Mouse (Mus musculus) granulocyte monocyte progenitor cell, adult 5-6 weeks (primary cell): Measurements from ENCODE around the gene Smyd3. TPM values are rescaled to one million over a fixed set of nuclear protein-coding genes. Genes with fewer than 3 reads are reported as not detected.
A peak's percentile ranks its signal among the peaks of the same experiment; 100 is the strongest.

ENCODE experiments used
- ATAC-seq: replicated peaks from 2 replicates; pipeline ENCODE4 v1.8.0; 2016; ENCODE audit warnings: mild to moderate bottlenecking, moderate TSS enrichment, inconsistent platforms; ENCODE audit not compliant: poor library complexity, severe bottlenecking
- total RNA-seq, 2 experiments: library from RNA; stranded (forward) in 1 of 2; stranded (reverse) in 1 of 2; fragments of 200-712, 200-1000 nt in 1 of 2; fragments of >200 nt in 1 of 2; fragmentation: Nextera tagmentation in 1 of 2; gene quantifications; 2 replicates each; pipeline ENCODE4 v1.2.3; 2014 to 2017

The Smyd3 gene
- total RNA-seq, 2 experiments from 2014 or later: 30.2 to 34.9 TPM

DNA sequence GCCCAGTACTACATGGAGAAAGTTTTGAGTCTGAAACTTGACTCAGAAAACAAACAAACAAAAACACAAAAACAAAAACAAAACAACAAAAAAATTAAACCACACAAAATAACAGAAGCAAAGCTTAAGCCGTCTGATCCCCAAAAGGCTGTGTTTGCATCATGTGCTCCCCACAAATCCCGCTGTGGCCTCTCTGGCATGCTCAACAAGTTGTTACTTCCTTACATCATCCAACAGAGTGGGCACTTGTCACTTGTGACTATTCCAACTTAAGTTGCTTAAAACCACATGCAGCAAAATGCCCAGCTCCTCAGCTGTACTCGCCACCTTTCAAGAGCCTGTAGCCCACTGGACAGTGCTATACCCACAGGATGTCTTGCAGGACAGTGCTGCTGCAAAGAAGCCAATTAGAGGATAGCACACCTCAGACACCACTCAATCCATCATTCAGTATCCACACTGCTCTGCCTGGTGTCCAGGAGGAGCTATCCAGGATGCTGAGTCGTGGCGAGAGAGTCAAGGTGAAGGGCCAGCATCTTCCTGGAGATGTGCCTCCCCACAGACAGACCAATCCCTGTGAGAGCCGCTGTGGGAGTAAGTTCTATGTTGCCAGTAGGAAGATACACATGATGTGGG is 465.2 kb downstream of the Smyd3 start:
- peak; percentile 43 for ATAC-seq

DNA sequence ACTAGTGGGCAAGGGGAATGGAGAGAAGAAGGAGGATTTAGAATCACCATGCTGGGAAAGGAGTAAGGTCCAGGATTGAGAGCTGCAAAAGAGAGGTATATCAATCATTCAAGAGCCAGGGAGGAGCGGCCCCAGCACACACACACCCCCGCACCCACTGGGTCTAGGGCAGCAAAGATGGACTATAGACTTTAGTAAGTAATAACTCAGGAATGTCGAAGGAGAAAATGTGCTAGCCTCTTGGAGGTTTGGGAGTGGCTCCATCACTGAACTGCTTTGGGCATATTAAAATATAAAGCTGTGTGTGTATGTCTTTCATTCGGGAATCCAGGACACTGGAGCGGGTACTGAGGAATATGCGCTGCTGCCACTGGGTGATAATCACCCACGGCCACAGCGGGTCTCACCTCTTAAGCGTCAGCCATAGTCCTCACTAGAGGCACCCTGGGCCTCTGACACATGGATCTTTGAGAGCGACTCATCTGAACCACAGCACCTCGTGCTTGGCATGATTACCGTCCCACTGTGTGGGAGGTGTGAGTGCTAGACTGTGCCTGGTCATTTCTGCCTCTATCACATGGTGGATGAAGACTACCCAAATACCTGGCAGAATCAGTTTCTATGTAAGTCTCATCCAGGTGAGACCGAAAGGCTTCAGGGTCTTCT is 469.8 kb downstream of the Smyd3 start:
- no peak for ATAC-seq

DNA sequence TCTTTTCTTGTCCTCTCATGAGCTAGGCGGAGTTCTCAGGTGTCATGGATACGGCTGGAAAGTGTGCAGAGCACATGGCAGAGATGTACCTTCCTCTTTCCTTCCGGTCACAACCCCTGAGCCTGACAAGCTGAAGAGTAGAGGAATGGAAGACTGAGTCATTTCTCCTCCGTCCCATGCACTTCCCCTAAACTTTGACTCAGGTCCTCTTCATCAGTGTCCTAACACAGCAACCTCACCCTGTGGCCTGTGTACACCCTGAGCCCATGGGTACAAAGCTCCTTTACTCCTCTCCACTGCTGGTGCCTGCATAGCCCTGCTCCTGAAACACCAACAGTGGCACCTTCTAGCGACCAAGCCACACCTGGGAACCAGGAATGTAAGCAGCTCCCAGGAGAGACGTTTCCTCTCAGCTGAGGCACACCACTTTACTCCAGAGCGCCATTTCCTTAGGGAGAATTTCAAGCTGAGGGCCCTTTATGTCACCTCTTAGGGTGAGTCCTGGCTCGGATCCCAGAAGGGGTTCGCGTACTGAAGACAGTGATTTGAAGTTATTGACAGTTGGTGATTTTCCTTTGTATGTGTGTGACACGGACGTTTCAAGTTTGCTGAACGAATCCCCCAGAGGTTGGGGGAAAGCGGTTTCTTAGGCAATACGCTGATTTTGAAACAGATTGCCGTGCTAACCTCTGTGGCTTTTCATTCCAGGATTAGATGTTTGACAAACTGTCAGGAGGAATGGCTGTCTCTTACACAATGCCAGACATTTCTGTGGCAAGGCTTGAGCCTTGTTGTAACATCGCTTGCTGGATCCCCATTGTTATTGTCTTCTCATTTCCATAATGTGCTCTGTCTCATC is 471.8 kb downstream of the Smyd3 start:
- peak; percentile 84 for ATAC-seq

DNA sequence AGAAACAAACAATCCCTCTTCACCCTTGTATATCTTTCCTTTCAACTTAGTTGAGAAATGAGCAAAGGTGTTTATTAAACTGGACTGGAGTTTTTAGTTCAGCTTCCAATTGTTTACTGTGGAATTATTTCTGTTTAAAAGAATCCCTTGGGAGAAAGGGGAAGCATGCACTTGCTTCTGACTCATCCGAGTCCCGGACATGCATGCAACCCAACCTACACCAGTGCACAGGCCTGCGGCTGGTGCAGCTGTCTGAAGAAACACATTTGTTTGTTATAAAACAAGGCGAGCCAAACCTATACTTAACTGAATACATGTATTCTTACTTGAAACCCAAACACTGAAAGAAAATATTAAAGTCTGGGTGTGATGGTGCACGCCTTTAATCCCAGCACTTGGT is 473.7 kb downstream of the Smyd3 start:
- ATAC-seq: no peak

DNA sequence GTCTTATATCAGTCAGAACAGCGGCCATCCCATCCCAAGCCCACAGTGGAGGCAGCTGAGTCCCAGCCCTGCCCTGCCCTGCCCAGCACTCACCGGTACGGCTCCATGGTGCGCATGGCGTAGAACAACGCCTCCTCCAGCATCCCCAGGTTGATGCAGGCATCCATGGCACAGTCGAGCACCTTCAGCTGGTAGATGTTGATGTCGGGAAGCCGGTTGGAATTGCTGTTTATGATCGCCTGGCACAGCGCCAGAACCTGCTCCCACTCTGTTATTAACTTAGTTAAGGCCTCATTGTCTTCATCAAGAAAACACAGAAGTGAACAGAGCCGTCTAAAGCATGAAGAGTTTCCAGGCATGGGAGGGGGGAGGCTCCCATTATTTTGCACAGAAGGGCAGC is 474.2 kb downstream of the Smyd3 start:
- no peak for ATAC-seq

DNA sequence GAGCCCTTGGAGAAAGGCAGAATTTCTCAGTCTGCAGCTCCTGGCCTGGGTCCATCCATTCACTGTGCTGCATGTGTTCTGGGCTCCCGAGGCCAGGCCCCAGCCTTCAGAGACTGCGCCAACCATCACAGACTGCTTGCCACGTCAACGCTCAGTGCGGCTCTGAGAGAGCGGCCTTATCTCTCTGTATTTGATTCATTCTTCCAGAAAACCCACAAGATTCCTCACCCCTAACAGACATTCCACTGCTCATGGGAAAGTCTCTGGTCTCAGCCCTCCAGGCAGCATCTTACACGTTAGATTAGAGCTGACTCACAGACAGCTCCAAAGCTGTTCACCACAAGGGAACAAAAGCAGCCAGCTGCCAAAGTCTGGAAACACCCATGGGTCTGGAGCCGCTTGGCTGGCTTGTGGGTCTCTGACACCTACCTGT is 475.9 kb downstream of the Smyd3 start:
- no peak for ATAC-seq

DNA sequence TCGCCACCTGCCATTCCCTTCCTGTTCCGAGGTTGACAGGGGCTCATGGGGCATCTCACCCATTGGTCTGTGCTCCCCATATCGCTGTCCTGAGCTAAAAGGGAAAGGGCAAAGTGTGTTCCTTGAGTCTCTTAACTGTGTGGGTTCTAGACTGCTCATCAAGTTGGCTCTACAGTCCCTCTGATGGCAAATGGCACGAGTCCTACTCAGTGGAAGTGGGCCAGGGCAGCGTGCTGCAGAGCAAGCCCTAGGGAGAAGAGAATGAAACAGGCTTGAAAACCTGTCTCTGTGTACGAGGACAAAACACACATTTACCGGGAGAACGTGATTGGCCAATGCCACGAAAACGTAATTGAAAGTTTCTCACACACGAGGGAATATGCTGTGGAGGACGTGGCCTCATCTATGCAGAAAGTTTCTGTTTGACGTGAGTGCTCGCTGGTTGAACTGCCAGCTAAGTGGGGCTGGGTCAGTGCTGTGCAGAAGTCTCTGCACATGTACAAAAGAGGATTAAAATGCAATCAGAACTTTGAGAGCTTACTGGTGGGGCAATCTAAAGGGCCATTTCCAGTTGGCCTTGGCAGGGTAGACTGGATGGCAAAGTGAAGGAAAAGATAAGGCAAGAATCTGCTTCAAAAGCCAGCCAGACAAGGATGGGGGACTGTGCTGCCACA is 476.5 kb downstream of the Smyd3 start:
- no peak for ATAC-seq

DNA sequence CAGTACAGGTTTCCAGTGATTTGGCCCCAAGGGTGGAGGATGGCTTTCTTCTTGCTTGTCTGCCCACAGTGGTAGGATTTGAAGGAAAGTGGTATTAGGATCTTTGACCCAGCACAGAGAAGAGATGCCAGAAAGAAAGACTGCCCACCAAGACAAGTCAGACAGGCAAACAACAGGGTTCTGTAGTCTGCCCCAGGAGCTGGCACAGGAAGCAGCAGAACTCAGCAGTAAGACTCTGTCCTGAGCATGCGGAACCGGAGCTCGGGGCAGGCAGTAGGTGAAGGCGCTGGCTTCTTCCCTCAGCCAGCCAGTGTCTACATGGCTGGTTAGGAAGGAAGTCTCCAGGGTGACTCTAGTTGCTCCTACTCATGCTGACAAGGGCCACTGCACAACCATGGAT is 479.0 kb downstream of the Smyd3 start:
- no peak for ATAC-seq

DNA sequence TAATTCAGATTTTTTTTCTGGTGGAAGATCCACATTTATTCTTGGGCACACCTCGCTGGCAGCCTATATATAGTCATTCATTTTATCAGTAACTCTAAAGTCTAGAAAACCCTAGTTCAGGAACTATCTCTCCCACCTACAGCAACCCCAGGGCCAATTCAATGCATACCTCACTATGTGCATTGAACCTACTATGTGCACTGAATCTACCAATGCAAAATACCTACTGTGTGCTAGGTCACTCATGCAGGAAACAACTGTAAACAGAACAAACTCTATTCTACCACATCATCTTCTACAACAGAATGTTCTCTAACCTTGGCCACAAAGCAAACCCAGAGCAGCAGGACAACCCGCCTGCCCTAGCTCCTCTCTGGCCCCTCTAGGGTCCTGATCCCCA is 484.9 kb downstream of the Smyd3 start:
- no peak for ATAC-seq

DNA sequence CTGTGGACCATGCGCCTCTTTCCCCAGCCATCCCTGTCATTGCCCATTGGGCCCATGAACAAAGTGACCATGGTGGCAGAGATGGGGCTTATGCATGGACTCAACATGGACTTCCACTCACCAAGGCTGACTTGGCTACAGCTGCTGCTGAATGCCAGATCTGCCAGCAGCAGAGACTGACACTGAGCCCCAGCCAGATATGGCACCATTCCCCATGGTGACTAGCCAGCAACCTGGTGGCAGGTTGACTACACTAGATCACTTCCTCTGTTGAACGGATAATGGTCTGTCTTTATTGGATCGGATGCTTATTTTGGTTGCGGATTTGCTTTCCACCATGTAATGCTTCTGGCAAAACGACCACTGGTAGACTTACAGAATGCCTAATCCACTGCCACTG is 486.3 kb downstream of the Smyd3 start:
- no peak for ATAC-seq

DNA sequence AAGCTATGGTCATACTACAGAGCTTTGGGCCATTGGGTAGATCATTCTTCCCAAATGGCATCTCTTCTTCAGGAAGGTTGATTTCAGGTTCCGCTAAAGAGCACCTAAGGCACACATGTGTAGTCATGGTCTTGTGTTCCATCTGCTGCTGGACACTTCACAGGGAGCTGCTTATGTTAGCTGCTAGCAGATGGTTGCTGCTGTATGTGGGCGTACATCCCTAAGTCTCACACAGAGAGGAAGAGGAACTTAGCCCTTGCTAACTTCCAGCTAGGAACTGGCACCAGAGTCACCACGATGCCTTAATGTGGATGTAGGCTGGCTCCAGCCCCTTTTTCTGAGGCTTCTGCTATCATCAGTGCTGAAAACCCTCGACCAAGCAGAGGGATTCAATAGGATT is 491.2 kb downstream of the Smyd3 start:
- ATAC-seq: peak; percentile 71

DNA sequence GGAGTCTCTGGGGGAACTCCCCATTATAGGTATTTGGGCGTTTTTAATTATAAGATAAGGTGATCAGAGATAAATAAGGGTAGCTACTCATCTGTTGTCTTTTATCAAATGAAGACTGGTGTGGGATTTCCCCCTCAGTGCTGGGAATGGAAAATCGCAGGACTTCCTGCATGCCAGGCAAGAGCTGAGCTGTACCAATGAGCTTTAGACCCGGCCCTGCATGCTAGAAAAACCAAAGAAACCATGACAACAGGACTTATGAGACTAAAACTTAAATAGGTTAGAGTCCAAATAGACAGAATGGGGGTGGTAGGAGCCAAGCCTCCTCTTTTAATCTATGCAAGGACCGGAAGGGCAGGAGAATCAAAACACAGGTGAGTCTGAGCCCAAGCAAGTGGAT is 492.7 kb downstream of the Smyd3 start:
- no peak for ATAC-seq

DNA sequence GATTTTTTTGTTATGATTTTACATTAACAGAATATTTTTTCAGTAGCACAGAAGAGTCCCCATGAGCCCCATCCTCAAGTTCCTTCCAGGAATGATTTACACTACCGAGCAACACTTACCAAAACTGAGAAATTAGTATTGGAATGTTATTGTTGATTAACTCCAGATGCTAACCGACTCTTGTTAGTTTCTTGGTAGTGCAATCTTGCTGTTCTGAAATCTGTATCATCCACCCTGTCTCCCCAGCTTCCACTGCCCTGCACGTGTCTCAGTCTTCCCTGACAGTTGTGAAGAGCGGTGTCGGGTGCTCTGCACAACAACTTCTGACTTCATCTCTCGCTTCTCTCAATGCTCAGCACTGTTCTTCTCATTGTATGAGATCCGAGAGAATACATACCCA is 494.4 kb downstream of the Smyd3 start:
- ATAC-seq: no peak

DNA sequence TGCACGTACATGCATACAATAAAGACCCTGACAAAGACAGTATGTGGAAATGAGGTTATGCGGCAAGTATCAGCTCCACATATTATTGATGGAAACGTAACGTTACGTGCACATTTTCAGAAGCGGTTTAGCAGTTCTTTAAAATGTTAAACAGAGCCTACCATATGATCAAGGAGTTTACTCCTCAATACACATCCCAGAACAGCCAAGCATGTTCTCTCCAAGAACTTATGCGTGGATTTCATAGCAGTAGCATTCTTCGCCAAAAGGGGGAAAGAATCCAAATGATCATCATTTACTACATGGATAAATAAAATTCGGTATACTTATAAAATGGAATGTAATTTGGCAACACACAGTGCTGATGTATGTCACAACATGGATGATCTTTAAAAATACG is 500.4 kb downstream of the Smyd3 start:
- no peak for ATAC-seq

DNA sequence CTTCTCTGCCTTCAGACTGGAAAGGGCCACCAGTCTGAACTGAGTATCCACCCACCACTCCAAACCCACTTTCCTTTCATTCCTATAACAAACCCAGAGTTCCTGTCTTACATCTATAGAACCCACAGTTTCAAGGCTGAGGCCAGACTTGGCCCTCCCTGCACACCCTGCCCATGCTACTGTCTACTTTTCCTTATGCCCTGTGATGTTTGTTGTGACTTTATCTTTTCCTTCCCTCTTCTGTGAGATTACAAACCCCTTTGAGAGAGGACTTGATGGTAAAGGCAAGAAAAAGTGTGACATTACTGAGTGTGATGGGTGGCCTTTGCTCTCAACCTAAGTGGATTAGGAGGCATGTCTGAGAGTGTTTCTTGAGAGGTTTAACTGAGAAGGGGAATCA is 504.8 kb downstream of the Smyd3 start:
- ATAC-seq: no peak

DNA sequence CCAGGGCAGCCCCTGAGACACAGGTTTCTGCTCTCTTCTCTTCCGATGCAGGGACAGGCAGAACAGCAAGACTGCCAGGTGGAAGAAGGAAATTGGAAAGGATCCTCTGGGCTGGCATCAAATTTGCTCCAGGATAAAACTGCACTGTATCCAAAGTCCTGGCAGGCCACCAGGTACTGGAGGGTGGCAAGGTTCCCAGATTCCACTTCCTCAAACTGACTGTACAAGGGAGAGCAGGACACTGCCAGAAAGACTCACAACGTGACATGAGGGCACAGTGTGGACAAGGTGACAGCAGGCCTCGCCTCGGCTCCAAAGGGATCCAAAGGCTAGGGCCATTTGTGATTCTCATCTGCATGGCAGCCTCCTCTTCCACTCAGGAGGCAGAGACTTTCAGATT is 505.6 kb downstream of the Smyd3 start:
- peak; percentile 52 for ATAC-seq

DNA sequence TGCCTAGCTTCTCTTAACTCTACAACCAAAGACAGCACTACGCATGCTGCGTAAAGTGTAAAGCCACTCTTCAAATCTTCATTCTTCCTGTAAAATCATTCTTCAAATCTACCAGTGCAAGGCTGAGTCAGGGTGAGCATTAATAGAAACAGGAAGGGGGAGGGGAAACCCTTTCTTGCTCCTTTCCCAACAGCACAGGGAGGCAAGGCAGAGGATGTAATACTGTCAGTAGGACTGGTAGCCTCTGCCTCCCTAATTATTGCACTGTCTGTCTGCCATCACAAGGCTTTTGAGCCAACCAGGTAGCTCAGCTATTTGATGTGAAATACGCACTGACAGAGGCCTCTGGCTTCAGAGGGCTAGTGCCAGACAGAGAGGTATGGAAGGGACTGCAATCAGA is 507.1 kb downstream of the Smyd3 start:
- ATAC-seq: peak; percentile 84

DNA sequence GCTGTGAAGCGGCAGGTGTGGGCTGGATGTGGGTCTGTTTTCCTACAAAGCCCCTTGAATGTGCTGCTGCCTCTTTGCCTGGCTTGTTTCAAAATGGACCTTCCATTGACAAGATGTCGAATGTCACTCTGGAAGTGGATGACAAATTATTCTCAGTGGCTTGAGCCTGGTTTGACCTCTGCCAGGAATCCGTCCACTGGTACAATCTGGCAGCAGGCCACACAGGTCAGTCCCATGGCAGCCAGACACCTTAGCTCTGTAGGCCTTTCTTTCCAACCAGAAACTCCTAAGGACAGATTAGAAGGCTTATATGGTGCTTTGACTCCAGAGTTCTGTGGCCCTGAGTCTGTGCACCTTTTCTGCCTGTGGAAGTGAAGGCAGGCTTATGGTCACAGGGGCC is 507.9 kb downstream of the Smyd3 start:
- no peak for ATAC-seq

DNA sequence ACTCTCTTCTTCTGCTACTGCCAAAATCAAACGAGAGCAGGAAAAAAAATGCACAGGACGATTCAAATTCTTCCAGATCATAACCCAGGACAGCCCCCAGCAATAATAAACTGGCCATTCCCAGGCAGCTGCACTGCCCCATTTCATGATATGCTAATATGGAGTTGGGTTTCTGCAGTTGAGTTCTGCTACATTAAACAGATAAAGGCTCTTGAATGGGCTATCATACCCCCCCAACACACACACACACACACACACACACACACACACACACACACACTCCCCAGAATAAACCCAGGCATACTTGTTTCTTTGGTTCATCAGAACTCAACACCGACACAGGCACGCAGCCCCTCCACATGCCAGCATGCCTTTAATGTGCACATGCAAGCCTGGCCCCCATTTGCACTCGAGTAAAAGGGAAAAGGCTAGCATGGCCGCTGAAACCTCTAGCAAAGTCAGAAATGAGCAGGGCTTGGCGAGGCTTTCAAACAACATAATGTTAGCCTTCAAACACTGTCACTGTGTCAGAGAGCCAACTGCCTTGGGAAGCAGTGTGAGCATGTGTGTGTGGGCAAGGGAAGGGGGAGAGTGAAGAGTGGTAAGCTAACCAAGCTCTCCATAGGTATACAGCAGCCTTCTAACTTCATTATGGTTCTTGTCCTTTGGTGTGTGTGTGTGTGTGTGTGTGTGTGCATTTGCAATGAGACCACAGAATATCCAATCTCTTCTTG is 513.5 kb downstream of the Smyd3 start:
- ATAC-seq: no peak

DNA sequence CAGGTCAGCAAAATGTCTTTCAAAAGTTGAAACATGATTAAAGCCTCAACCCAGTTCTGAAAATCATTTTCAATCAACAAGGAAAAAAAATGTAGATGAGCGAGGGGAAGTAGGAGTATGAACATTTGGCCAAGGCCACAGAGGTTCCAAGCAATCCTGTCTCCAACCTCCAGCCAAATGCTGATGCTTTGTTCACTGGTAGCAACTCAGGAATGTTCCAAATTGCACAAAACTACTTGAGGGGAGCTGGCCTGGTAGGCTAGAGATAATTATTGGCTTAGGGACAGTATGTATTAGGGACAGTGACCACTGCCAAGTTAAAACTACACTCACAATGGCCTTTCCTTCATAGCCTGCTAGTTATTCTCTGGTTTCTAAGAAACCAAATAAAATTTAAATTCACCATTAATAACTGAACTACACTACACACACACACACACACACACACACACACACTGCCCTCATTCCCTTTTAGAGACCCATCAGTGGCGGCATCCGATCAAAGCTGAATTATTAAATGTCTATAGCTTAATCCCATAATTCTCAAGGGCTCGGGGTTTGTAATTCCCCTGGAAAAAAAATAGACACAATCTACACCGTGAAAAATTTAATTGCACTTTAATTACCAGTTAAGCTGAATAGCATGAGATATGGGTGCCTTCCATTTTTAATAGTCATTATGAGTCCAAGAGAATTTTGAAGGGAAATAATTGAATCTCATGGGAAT is 514.3 kb downstream of the Smyd3 start:
- no peak for ATAC-seq
